Mouse (Mus musculus) thymus, postnatal 4 days (tissue): ENCODE measurements around the gene Dab2ip.

ENCODE experiments used
- DNase-seq: peaks from one replicate; pipeline ENCODE4 v3.0.0; 2021

The Dab2ip gene

GRCm38 (mm10) chr2:35598819-35599218 lies 40.8 kb downstream of the Dab2ip start:
- no peak for DNase-seq

- DNase-seq = no peak
These were observed 43.6 kb downstream of the Dab2ip start for GRCm38 (mm10) chr2:35601665-35602064.

- DNase-seq = no peak
These were observed 49.4 kb downstream of the Dab2ip start for GRCm38 (mm10) chr2:35607476-35607875.

GRCm38 (mm10) chr2:35608856-35609255 lies 50.8 kb downstream of the Dab2ip start:
- no peak for DNase-seq

- DNase-seq = no peak
These were observed 51.3 kb downstream of the Dab2ip start for GRCm38 (mm10) chr2:35609317-35609716.

GRCm38 (mm10) chr2:35610168-35610951 lies 52.3 kb downstream of the Dab2ip start:
- no peak for DNase-seq

GRCm38 (mm10) chr2:35610976-35611375 lies 52.9 kb downstream of the Dab2ip start:
- DNase-seq = no peak

- no peak for DNase-seq
These were observed 53.6 kb downstream of the Dab2ip start for GRCm38 (mm10) chr2:35611645-35612044.

- DNase-seq = no peak
These were observed 54.2 kb downstream of the Dab2ip start for GRCm38 (mm10) chr2:35612297-35612696.

GRCm38 (mm10) chr2:35613946-35614353 lies 55.9 kb downstream of the Dab2ip start:
- peak; percentile 25 for DNase-seq

GRCm38 (mm10) chr2:35614411-35614810 lies 56.3 kb downstream of the Dab2ip start:
- DNase-seq = no peak

GRCm38 (mm10) chr2:35615366-35615765 lies 57.3 kb downstream of the Dab2ip start:
- no peak for DNase-seq

GRCm38 (mm10) chr2:35615977-35616376 lies 57.9 kb downstream of the Dab2ip start:
- DNase-seq = peak; percentile 37

GRCm38 (mm10) chr2:35616891-35617658 lies 59.0 kb downstream of the Dab2ip start:
- DNase-seq = no peak

GRCm38 (mm10) chr2:35618981-35619380 lies 60.9 kb downstream of the Dab2ip start:
- DNase-seq = no peak

GRCm38 (mm10) chr2:35619532-35619931 lies 61.5 kb downstream of the Dab2ip start:
- no peak for DNase-seq

GRCm38 (mm10) chr2:35620364-35621224 lies 62.5 kb downstream of the Dab2ip start:
- no peak for DNase-seq

- no peak for DNase-seq
These were observed 63.1 kb downstream of the Dab2ip start for GRCm38 (mm10) chr2:35621225-35621519.

- DNase-seq = peak; percentile 69
These were observed 63.7 kb downstream of the Dab2ip start for GRCm38 (mm10) chr2:35621796-35622195.

- no peak for DNase-seq
These were observed 64.4 kb downstream of the Dab2ip start for GRCm38 (mm10) chr2:35622261-35623103.

- no peak for DNase-seq
These were observed 65.0 kb downstream of the Dab2ip start for GRCm38 (mm10) chr2:35623104-35623377.

- DNase-seq = no peak
These were observed 65.5 kb downstream of the Dab2ip start for GRCm38 (mm10) chr2:35623431-35624148.
